Comparison of ENCODE assay signal across 13 mouse cellular contexts in genomic region chr13:118718396-118718795, GRCm38 (mm10). TPM values are rescaled to one million over a fixed set of nuclear protein-coding genes. Genes with fewer than 3 reads are reported as not detected.
"Had no signal": no experiment of that assay in that cellular context is flagged by ENCODE, and none has a peak within 500 bp of the region (broad histone marks: within the 10 kb centered on the region; RNA-seq: fewer than 3 reads in every experiment).

No protein-coding gene starts in this region.

- H3K9ac ChIP-seq: liver, embryonic 14.5 days; neural tube, embryonic 12.5 days had no signal

- H3K9me3 ChIP-seq: neural tube, embryonic 12.5 days had no signal

- H3K36me3 ChIP-seq: neural tube, embryonic 12.5 days had no signal

- H3K27ac ChIP-seq: layer of hippocampus, adult 2 months; left cerebral cortex, adult 2 months; liver, embryonic 14.5 days; neural tube, embryonic 12.5 days had no signal

- H3K4me3 ChIP-seq: layer of hippocampus, adult 2 months; left cerebral cortex, adult 2 months; neural tube, embryonic 12.5 days had no signal

- H3K4me2 ChIP-seq: neural tube, embryonic 12.5 days had no signal

- DNase-seq: kidney, adult 9 months; kidney, postnatal 10 days; kidney, postnatal 4 days; lung, adult 18-20 months; midbrain, embryonic 14.5 days; thymus, adult 2 months; thymus, postnatal 36 days had no signal

- ATAC-seq: intestine, embryonic 16.5 days had no signal

RNA-seq across cellular contexts. Expression of gene Fgf10, which starts 48.8 kb away (rescaled TPM):
- polyA plus RNA-seq: liver, adult 2 months had no signal
